Mouse (Mus musculus) left cerebral cortex, adult 8-10 months (tissue): ENCODE data around the gene Sppl2b. TPM values are rescaled to one million over a fixed set of nuclear protein-coding genes. Genes with fewer than 3 reads are reported as not detected.
"Not testable (repeated sequence)": the region's sequence is repeated elsewhere in the genome, so short reads cannot be mapped to it uniquely, and the experiment has no call there.

Experiments used
- DNase-seq, 2 experiments: peaks; one replicate each; pipeline ENCODE4 v3.0.0; 2022; ENCODE audit warnings: low spot score in 2 of 2
- total RNA-seq, 4 experiments: library from RNA; stranded (reverse); gene quantifications; 2 replicates each; pipeline ENCODE4 v1.2.4; 2022

Gene Sppl2b
- total RNA-seq, result 10 to 100 TPM; 42.1 to 52.3 (median 46.0) TPM

GRCm38 (mm10) chr10:80854913-80855748, at the start of gene Sppl2b, which contains the start of gene Lsm7:
Gene Sppl2b, plus strand, starts transcription at chr10:80855275.
Gene Lsm7, minus strand, starts transcription at chr10:80855209.
- peak; percentile 90 to 95 for DNase-seq

DNA sequence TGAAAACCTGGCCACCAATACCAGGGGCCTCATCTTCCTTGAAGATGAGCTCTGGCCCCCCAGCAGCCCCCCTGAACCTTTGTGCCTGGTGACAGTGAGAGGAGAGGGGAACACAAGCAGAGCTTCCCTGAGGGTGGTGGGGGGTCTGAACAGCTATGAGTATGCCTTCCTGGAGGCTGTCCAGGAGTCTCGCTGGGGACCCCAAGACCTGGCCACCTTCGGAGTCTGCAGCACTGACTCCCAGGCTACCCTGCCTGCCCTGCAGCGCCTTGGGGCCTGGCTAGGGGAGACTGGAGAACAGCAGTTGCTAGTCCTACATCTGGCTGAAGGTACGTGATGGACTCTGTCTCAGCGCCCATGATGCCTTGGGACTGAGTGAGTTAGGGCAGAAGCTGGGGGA, 49.8 kb upstream of the Sppl2b start:
- no peak for DNase-seq

DNA sequence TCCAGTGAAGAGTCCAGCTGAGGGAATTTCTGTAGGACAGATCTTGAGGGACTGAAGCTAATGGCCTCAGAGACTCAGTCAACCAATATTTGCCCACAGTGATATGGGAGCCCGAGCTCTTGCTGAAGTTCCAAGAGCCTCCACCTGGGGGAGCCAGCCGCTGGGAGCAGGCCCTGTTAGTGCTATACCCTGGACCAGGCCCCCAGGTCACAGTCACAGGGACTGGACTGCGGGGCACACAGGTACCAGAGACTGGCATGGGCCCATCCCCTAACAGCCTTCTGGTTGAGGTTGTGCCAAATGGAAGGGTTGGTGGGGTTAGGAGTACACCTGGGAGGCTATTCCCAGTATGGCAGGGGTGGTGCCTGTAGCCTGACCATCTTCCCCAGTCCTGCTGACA, 49.1 kb upstream of the Sppl2b start:
- peak in 1 of 2 experiments; percentile 55 for DNase-seq

DNA sequence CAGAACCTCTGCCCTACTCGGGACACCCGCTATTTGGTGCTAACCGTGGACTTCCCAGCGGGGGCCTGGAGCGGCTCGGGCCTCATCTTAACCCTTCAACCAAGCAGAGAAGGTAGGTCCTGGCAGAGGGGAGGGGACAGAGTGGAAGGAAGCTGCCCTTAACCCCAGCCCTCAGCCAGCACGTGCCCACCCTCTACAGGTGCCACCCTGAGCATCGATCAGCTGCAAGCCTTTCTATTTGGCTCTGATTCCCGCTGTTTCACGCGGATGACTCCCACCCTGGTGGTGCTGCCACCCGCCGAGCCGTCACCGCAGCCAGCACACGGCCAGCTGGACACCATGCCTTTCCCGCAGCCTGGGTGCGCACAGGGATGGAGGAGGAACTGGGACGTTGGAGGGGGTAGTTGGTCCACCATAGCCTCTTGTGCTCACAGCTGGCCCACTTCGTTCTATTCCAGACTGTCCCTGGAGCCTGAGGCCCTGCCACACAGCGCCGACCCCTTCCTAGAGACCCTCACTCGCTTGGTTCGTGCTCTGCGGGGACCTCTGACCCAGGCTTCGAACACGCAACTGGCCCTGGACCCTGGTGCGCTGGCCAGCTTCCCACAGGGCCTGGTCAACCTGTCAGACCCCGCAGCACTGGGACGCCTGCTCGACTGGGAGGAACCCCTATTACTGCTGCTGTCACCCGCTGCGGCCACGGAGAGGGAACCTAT, 48.6 kb upstream of the Sppl2b start:
- no peak for DNase-seq

DNA sequence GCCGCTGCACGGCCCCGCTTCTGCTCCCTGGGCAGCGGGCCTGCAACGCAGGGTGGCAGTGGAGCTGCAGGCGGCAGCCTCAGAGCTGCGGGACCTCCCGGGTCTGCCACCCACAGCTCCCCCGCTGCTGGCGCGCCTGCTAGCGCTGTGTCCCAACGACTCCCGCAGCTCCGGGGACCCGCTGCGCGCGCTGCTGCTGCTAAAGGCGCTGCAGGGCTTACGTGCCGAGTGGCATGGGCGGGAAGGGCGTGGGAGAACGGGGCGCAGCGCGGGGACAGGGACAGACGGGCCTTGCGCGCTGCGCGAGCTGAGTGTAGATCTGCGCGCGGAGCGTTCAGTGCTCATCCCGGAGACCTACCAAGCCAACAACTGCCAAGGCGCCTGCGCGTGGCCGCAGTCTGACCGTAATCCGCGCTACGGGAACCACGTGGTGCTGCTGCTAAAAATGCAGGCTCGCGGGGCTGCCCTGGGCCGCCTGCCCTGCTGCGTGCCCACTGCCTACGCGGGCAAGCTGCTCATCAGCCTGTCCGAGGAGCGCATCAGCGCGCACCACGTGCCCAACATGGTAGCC, 47.9 kb upstream of the Sppl2b start:
- DNase-seq, result peak in 1 of 2 experiments; percentile 93

DNA sequence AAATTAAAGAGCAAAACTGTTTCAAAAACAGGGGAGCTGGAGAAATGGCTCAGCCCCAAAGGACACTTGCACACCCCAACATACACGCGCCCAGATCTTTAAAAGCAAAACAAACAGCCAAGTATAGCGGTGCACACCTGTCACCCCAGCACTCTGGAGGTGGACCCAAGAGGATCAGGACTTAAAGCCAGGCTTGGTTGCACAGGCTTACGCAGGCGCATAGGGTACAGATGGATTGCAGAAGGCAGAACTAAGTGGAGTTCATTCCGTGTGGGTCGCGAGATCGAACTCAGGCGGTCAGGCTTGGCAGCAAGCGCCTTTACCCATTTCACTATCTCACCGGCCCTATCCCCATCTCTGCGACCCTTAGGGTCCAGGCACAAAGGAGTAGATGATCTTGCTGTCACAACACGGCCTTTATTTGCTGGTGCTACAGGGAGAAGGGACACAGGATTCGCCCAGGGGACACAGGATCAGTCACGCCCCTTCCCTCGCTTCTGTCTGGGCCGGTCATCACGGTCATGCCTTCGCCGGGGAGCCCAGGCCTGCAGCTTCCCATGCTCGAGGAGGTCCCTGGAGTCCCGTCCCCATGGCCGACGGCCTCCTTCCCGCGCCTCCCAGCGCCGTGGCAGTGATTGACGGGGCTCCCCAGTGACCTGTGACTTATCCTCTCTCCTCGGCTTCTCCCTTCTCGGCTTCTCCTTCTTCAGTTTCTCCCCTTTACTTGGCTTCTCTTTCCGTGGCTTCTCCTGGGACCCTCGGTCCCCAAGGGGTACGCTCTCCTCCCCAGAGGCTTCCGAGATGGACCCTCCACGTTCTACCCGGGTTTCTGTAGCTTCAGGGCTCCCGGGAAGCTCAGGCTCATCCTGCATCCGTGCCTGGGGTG, 46.7 kb upstream of the Sppl2b start:
- DNase-seq, result no peak

- no peak for DNase-seq
Observed at GRCm38 (mm10) chr10:80808985-80809632, 46.0 kb upstream of the Sppl2b start.

- no peak for DNase-seq
Observed at GRCm38 (mm10) chr10:80810084-80810483, 45.0 kb upstream of the Sppl2b start.

- DNase-seq, result no peak
Observed at GRCm38 (mm10) chr10:80812391-80813041, 42.6 kb upstream of the Sppl2b start.

GRCm38 (mm10) chr10:80813366-80813765, 41.7 kb upstream of the Sppl2b start, which contains the start of gene Jsrp1:
Gene Jsrp1, minus strand, starts transcription at chr10:80813498.
- DNase-seq, result no peak

DNA sequence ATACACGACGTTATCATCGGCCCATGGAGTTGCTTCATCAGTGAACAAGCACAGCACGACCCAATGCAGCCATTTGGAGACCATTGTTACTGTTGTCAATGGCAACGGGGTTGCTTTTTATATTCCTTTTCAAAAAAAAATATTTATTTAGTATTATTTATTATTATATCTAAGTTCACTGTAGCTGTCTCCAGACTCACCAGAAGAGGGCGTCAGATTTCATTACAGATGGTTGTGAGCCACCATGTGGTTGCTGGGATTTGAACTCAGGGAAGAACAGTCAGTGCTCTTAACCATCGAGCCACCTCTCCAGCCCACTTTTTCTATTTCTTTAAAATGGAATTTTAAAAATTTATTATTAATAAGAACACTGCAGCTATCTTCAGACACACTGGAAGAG, 40.3 kb upstream of the Sppl2b start:
- no peak for DNase-seq

- DNase-seq, result not testable (repeated sequence)
Observed at GRCm38 (mm10) chr10:80816303-80816702, 38.8 kb upstream of the Sppl2b start.

DNA sequence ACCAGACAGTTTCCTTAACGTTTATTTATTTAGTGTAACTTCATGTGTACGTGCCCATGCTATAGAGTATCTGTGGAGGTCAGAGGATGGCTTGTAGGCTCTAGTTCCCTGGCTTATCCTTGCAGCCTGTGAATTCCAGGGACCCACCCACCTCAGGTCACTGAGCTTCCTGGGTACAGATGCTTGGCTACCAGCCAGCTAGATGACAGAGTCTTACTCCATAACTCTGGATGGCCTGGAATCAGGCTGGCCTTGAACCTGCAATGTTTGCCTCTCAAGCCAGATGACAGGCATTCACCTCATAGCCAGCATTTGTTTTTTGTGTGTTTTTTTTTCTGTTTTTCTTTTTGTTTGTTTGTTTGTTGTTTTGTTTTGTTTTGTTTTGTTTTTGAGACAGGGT, 37.9 kb upstream of the Sppl2b start:
- no peak for DNase-seq

- not testable (repeated sequence) for DNase-seq
Observed at GRCm38 (mm10) chr10:80817955-80818354, 37.1 kb upstream of the Sppl2b start.

DNA sequence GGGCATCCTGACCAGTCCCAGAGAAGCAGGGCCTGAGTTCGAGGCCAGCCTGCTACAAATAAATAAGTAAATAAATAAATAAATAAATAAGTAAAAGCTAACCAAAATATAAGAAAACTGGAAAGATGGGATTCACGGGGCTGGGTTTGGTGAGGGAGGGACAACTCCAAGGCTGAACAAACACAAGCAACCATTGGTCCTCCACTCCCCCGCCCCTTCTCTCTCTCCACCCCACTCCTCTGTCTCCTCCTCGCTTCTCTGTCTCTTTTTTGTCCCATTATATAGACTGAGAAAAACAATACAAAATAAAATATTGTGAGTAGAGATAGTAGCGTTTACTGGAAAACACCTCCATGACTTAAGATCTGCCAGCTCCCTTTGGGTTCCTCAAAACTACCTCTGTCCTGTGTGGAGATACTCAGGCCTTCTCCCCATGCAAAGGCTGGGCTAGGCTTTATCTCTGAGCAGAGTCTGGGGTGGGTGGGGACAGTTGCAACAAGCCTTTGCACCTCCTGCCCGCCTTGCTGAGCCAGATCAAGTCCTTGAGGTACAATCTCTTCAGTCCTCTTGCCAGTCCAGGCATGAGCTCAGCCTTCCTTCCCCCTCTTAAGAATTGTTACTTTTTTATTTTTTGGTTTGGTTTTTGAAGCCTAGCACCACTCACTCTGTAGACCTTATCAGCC, 36.3 kb upstream of the Sppl2b start:
- DNase-seq, result no peak

DNA sequence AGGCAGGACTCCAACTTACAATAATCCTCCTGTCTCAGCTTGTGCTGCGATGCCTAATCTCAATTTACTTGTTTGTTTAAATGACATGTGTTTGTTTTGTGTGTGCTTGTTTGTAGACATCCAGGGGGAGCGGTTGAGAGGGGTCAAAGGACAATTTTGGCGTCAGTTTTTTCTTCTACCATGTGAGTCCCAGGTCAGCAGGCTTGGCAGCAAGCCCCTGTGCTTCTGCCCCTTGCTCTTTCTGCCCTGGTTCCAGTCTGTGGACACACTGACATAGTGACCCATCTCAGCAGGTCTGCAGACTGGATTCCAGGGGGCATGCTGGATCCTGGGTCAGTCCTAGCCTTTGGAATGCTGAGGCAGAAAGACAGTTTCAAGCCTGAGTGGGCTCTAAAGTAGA, 35.7 kb upstream of the Sppl2b start:
- DNase-seq, result no peak

- no peak for DNase-seq
Observed at GRCm38 (mm10) chr10:80821991-80822390, 33.1 kb upstream of the Sppl2b start.

GRCm38 (mm10) chr10:80822528-80822927, 32.5 kb upstream of the Sppl2b start:
- DNase-seq, result no peak

DNA sequence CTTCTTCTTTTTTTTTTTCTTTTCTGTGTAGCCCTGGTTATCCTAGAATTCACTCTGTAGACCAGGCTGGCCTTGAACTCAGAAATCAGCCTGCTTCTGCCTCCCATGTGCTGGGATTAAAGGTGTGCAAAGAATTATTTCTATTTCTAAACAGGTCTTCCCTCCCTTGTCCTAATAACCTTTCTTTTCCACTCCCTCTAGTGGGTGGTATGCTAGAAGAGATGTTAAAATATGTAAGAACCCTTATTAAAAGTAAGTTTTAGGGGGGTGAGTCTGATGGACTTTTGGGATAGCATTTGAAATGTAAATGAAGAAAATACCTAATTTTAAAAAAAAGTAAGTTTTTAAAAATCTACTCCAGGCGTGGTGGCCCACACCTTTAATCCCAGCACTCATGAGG, 31.8 kb upstream of the Sppl2b start:
- DNase-seq, result no peak
